Mouse (Mus musculus) heart, adult 2 months (tissue): ENCODE data around the gene Polr3k.

Experiments used
- CTCF ChIP-seq: fragments of 200-600 bp; IDR thresholded peaks from 2 replicates; pipeline ENCODE4 v1.8.1; 2022; ENCODE audit warnings: antibody characterized with exemption, mild to moderate bottlenecking, moderate library complexity
- POLR2A ChIP-seq: fragments of 200-500 bp; IDR thresholded peaks from 2 replicates; pipeline ENCODE4 v1.6.1; 2011; ENCODE audit warnings: mild to moderate bottlenecking, low read depth, low read length, control low read depth; ENCODE audit not compliant: insufficient read depth

- TF ChIP-seq POLR2A (peak; percentile 83), CTCF (no peak)
Observed at GRCm38 (mm10) chr2:181863791-181864535, at the start of gene Polr3k.
